Mouse (Mus musculus) thymus, postnatal 25 days (tissue): ENCODE measurements around the gene Tmem209.

Source experiments
- DNase-seq: peaks from one replicate; pipeline ENCODE4 v3.0.0; 2022

The Tmem209 gene

DNA sequence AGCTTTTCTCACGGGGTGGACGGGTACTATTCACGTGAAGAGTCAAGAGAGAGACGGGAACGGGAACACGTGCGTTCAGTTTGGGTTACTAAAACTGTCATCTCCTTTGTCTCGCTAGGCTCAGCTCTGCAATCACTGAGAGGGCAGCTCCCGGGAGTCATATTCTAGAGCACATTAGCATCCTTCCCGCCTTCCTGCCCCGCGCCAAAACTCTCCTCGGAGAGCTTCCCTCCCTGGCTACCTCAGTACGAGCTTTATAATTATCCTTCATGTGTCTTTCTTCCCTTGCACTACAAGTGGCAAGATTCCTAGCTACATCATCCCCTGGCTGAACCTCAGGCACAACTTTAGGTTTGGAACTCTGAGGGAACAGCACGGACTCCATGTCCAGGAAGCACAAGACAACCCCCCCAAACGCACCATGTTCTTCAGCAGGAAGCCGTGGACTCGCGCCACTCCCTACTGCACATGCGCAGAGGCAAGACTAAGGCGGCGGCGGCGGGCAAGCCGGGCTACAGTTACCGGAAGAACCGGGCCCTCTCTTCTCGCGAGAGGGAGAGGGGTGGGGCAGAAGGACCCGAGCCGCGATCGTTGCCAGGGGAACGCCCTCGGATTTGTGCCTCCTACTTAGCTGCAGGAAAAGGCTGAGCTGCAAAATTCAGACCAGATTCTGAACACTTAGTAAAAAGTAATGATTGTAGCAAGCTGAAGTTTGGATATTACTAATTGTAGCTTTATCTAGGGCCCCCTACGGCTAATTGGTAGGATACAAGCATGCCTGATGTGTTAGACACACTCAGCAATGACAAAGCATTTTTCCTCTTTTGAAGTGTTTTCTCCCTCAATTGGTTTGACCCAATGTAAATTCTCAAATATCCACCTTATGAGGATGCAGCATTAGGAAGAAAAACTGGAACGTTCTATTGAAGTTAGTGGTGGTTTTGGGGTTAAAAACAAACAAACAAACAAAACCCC is at the start of gene Tmem209, which contains the start of gene Ssmem1:
Tmem209 (minus strand) TSS at position 519 of the 975 bp plus-strand sequence.
Ssmem1 (plus strand) TSS at position 585 of the 975 bp plus-strand sequence.
- peak; percentile 99 for DNase-seq

DNA sequence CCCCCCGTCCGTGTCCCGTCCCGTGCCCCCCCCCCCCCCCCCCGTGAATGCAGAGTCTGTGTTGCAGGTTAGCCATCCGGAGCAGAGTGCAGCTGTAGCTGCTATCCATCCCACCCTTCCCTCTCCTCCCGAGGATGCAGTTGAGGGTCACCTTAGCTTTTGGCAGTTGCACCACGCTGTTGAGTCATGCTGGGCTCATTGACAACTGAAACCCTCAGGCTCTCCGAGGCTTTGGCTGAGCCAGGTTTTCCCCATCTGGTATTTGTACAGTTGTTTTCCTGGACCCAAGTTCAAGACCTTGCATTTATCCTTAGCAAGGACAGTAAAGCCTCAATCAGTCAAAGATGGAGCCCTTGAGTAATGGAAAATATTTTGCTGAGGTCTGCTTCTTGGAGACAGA is 46.5 kb upstream of the Tmem209 start:
- DNase-seq = no peak

DNA sequence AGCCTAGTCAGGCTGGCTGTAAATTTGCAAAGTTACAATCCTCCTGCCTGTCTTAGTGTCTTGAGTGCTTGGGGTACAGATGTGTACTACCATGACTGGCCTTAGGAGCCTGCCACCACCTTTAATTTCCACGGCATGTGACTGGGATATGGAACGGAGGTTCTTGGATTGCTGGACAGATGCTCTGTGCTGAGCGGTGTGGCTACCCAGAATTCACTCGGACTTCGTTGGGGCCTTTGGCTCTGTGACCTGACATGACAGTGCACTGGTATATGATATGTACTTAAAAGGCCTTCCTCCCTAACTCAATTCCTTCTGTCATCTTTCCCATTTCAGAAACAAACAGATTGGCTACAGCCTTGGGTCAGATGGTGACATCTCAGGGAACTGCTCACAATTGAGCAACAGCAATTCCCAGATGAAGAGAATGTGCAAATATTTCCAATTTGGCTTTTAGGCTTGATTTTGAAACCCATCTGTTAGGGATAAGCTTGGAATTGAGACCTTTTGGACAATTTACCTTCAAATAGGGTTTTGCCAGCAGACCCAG is 45.1 kb upstream of the Tmem209 start:
- no peak for DNase-seq

DNA sequence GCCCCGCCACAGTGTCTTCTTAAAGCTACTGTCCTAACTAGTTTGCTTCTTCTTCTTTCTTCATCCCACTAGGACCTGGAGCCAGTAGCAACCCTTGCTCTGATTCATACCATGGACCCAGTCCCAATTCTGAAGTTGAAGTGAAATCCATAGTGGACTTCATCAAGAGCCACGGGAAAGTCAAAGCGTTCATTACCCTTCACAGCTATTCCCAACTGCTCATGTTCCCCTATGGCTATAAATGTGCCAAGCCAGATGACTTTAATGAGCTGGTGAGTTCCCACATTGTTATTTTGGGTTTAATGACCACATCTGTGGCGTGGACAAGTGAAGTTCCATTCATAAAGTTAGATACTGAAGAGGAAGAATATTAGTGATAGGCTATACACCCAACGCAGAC is 44.5 kb upstream of the Tmem209 start:
- DNase-seq = no peak

DNA sequence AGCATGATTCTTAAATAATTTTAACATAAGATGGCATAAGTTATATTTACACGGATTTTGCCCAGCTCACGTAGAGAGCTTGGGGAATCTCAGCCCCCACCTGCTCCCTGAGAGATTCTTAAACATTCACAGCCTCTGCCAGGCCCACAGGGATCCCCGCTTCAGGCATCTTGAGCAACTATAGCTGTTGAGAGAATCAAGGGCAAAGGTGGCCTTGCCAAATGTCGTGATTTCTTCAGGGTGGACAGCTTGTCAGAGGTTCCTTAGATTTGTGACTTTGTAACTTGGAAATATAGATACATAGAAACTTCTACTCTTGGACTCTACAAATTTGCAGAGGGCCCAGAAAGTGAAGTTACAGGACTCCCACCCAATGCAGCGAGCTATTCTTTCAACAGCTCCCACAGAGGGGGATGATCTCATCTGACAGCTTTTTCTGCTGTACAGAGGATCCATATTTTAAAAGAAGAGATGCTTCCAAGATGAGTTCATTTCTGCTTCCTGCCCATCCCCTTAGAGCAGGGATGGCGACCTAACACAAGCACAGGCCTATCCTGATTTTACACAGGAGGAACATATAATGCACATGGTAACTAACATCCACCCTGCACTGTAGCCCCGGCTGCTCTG is 43.9 kb upstream of the Tmem209 start:
- no peak for DNase-seq

DNA sequence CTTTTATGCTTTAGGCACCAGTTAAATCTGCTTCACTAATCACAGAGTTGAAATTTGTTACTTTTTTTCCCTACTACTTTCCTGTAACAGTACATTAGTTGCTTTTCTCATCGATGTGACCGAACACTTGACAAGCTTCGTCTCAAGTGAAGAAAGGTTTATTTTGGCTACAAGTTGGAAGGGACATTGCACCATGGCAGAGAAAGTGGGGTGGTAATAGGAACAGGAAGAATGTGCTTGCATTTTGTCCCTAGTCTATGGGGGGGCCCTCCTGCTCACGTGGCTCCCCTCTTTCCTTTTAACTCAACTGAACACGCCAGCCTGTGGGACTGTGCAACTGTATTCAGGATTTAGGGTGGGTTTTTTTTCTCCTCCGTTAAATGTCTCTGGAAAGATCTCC is 43.0 kb upstream of the Tmem209 start:
- DNase-seq = no peak

DNA sequence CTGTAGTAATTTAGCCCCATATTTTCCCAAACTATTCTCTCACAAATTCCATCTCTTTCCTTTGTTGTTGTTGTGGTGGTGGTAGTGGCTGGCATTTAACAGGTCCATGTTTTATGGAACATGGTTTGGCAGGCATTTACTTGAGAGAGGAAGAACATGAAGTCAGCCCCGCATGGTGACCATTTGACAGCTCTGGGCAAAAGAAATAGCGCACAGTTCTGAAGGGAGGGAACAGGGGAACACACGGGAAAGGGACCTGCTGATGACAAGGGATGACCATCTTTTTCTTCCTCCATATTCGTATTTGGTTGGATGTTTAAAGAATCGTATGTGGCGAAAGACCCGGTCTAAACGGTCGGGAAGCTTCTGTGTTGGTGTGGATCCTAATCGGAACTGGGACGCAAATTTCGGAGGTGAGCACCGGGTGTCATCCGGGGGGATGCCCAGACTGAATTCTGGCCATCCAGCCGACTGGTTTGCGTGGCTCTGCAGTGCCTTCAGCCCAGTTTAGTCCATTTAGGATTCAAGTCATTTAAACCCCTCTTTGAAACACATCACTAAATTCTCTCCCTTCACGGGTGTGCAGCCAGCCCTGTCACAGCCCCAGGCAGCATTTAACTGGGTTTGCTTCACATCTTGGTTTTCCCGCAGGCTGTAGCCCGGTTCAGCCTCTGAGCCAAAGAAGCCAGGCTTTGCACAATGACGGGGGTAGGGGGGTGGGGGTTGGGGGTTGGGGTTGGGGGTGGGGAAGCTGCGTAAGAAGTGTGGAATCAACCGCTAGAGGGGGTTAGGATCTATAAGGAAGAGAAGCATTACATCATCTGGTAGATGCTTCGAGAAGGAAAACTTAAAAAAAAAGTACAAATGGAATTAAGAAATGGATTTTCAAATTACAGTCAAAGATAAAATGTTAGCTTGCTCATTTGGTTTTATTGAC is 42.3 kb upstream of the Tmem209 start:
- no peak for DNase-seq

DNA sequence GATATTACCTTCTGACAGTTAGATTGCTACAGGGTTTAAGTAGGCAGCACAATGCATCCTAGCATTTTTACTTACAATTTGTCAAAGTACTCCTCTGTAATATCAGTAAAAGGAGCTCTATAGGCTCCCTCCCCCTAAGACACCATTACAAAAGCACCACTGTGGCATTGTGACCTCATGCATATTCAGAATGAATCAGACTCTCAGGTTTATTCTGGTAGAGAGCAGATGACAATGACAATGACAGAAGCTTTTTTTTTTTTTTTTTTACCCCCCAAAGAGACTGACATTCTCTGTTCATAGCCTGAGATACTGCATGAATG is 41.6 kb upstream of the Tmem209 start:
- DNase-seq = no peak

DNA sequence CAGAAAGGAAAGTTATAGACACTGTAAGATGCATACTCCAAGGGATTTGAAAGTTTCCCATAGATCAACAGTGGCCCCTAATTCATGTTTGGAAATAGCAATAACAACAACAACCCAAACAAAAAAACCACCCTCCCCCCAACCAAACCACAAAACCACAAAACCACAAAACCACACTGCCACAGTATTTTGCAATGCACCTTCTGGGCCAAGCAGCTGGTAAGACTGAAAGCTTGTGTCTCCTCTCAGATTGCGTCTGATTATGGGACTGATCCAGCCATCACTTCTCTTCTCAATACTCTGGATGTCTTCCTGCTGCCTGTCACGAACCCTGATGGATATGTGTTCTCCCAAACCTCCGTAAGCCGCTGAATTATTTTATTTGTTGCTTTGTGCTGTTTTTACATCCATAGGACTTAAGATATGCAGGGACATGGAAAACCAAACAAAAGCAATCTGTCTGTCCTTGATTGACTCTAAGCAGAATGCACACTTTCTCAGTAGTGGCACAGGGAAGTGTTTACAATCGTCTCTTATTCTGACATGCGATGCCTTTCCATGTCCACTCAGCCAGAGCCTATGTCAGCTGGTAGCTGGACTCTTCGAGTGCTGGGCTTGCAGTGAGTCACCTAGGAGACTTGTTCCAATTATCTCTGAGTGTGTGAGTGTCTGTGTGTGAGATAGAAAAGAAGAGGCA is 41.1 kb upstream of the Tmem209 start:
- DNase-seq = no peak

DNA sequence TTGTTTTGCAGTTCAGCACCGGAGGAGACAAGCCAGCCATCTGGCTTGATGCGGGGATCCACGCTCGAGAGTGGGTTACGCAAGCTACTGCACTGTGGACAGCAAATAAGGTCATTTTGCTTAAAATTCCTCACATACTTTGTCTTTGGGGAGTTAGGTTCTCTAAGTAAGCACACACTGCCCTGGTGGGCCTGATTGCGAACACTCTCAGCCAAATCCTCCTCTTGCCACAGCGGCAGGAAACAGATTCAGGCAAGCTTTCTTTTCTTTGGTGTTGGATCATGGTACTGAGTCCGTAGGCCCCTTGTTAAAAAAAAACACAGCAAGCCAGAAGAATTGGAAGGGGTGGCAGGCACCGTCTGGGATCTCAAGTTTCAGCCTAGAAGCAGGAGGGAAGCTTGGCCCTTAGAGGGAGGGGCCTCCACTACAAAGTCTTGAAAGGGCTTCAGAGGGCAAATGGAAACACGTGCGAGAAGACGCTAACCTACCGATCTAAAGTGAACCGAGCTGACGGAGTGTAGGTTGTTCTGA is 39.7 kb upstream of the Tmem209 start:
- DNase-seq = no peak

DNA sequence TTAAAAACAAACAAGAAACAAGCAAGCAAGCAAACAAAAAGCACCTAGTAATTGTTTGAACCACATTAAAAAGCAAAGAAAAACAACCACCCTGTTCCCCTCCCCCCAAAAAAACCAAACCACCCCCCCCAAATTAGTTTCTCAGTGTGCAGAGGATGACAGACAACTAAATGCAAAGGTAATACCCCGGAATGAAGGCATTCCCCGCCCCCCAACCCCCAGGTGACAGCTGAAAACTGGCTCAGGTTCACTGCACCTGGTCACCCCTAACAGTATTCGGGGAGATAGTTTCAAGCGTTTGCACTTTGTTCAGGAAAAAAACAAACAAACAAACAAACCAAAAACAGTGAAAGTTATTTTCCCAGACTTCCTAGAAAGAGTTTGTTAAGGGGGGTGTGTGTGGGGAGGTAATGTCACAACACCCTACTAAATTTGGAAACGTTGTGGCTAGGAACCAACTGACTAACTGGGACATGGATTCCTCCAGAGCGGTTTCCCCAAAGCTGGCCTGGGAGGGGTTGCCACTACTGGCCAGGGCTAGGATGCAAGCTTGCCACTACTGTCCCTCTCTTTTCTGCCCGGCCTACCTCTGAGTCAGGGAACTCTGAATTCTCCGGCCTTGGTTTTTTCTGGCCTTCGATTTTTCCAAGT is 38.2 kb upstream of the Tmem209 start:
- no peak for DNase-seq

DNA sequence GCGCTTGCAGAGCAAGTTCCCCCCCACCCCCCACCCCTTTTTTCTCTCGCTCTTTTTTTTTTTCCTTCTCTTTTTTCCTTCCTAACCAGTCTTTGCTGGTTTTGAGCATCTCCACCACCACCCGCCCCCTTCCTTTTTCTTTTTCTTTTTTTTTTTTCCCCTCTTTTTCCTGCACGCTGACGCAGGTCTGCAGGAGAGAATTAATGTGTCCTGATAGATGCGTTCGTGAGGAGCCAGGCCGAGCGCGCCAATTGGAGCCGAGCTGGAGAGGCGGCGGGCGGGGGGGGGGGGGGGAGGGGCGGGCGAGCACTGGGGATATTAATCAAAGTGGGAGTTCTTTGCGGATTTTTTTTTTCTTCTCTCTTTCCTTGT is 37.7 kb upstream of the Tmem209 start:
- no peak for DNase-seq

DNA sequence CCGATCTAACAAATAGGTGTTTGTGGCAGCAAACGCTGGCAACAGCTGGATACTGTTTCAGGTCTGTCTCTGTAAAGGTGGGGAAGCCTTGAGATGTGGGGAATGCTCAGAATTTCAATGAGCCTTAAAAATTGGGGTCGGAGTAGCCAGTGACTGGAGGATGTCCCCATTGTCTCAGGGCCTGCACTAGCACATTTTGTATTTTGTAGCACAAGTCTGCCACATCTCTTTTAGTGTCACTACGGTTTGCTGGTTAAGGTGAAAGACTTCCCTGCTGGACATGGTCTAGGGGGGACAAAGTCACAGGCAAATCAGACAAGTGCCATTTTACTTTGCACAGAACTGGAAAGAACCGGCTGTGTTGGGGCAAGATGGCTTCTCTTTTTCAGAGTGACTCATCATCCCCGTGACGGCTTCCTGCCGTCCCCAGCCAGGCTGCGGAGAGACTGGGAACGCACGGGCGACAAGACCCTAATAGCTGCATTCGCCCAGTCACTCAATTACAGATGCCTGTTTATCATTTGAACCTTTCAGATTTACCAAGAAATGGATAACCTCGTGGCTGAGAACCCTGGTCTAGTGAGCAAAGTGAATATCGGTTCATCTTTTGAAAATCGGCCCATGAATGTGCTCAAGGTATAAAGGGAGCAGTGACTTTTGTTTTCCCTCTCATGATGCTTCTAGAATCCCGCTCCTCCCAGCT is 37.1 kb upstream of the Tmem209 start:
- DNase-seq = peak; percentile 13

DNA sequence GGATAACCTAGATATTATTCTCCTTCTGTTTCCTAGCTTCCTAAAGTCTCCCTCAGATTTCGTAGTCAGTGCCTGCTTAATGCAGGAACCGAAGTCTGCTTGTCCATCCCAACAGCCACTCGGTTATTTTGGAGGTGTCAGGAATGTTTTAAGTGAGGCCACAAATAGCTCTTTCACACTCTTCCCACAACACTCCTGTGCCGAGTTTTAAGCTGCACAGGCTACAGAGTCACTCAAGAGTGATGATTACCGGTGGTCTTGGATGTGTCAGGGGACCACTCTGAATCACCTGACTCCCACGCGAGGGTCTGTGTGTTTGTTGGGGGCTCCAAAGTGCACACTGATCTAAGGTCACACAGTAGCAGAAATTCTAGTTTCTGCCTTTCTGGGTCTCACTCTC is 36.1 kb upstream of the Tmem209 start:
- no peak for DNase-seq

DNA sequence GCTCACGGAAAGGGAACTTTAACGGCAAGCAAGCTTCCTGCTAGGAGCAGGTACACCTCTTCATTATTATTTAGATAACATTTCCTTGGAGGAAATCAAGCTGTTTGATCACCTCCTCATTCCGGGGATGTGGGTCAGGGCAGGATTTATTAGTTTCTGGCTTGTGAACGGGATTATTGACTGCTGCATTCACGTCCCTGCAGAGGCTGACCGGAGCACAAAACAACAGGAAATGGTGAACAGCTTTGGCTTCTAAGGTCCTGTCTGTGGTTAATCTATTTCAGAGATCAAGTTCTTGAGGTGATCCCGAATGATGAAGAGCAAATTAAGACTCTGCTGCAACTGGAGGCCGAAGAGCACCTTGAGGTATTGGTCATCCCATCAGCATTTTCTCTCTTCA is 34.3 kb upstream of the Tmem209 start:
- no peak for DNase-seq

DNA sequence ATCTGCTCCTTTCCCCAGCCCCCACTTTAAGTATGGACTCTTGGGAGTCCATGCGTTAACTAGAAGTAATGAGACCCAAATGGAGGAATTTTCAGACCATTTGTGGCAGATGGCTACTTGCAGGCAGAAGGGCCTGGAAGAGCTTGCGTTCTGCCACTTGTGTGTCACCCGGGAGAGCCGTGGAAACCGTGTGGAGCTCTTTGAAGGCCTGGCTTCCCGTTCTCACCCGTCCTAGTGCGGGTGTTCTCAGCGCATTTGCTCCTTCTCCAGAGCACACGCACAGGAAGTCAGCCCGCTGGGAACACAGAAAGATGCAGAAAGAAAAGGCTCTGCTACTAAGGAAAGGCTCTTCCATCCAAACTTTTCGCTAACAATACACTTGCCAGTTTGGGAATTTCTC is 33.5 kb upstream of the Tmem209 start:
- DNase-seq = no peak

DNA sequence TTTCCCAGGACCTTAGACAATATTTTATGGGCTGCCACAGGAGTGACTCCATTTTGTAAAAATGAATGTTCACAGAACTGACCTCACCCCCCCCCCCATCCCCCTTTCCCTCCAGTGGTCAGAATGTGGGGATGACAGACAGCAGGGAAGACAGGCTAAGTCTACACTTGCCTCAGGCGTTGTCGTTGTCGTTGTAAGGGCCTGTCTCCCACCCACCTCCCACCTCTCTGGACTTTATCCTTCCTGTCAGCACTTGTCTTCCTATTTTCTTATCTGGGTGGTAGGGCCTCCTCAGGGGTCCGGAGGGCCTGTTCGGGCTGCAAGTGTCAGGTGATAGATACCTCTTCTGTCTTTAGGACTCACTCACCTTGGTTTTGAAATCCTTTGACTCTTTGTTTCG is 32.7 kb upstream of the Tmem209 start:
- DNase-seq = no peak

DNA sequence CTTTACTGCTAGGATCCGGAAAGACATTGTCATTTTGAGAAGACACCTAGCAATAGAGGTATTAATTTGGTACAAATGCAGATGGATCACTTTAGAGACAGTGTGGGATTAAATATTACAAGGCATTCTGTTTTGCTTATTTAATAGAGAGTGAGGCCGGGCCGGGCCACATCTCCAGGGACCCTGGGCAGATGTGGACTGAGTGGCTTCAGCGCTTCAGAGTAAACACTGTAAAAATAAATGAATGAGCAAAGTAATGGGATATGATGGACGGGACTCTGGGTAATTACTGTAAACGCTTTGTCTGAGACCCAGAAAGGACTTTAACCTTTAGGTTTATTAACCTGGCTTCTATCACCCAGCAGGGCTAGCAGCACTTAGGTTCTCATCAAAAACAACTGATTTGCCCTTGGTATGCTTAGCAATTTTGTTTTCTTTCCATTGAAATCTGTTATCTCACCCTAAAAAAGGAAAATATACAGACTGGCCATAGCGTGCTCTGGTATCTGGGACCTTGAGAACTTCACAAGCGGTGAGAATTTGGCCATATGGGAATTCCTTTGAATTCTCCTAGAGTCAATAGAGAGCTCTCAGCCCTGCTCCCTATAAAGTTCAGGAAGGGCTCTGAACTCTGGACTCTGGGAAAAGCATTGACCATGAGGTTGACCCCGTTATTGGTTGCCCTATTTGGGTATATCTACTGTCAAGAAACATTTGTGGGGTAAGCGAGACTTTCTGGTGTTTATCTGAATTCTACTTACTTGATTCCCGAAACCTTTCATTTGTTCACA is 31.6 kb upstream of the Tmem209 start, which contains the start of gene Cpa2:
Cpa2 (plus strand) TSS at position 574 of the 791 bp plus-strand sequence.
- DNase-seq = no peak

DNA sequence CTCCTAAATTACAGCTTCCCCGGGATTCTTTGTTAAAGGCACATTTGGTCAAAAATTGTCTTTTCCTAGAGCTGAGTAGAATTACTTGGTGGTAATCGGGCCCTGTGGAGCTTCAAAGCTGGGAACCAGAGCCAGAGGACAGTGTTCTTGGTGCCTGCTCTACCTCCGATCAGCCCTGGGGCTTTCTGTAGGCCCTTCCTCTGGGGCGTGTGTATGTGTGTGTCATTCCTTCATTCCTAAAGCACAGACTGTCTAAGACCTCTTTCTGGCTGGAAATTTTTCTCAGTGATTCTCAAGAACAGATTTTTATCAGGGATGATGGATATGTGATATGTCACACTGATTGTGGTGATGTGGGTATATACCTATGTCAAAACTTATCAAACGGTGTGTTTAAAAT is 29.2 kb upstream of the Tmem209 start:
- no peak for DNase-seq

DNA sequence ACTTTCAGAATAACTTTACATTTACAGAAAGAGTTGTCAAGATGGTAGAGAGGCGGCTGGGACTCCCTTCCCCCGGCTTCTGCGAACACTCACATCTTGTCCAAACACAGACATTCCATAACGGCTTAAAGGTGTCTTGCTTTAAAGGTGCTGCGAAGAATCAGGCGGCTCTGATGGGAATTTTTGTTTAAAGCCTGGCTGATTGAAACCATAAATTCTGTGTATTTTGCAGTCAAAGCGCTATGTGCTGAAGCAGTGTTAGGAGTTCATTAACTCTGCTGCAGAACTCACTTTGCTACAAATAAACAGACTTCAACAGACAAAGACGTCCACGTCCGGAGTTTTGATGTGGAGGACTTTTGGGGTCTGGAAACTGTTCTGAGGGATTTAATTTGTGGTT is 28.7 kb upstream of the Tmem209 start:
- DNase-seq = no peak
